Mouse (Mus musculus) spleen, postnatal 36 days (tissue): ENCODE data around the gene Ngly1.
"Not testable (repeated sequence)": the region's sequence is repeated elsewhere in the genome, so short reads cannot be mapped to it uniquely, and the experiment has no call there.

Experiments used
- DNase-seq, 2 experiments: peaks; one replicate each; pipeline ENCODE4 v3.0.0; 2022; ENCODE audit warnings: low spot score in 2 of 2, mixed read lengths in 1 of 2

Ngly1 gene

DNA sequence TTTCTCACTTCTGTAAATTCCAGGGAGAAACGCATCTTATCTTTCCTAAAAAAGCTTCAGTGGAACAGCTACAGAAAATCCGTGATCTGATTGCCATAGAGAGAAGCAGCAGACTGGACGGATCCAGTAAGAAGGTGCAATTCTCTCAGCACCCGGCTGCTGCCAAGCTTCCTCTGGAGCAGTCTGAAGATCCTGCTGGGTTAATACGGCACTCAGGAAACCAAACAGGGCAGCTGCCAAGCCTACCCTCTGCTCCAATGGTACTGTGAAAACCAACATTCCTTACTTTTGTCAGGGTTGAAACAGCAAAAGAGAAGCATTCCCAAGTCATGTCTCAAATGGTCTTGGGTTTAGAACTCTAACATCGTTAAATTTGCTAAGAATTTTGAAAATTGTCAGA lies 11.5 kb downstream of the Ngly1 start:
- DNase-seq, result no peak

DNA sequence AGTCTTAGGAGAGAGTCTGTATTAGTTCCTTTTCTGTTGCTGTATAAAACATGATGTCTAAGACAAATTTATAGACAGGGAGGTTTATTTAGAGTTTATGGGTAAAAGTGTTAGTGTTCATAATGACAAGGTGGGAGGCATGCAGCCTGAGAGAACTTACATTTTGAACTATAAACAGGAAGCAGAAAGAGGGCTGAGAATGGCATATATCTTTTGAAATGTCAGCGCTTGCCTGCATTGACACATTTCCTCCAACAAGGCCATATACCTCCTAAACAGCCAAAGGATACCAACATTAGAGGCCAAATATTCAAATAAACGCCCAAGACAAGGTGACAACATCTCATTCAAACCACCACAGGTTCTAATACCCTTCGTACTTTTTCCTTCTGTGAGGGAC lies 12.8 kb downstream of the Ngly1 start:
- no peak for DNase-seq

DNA sequence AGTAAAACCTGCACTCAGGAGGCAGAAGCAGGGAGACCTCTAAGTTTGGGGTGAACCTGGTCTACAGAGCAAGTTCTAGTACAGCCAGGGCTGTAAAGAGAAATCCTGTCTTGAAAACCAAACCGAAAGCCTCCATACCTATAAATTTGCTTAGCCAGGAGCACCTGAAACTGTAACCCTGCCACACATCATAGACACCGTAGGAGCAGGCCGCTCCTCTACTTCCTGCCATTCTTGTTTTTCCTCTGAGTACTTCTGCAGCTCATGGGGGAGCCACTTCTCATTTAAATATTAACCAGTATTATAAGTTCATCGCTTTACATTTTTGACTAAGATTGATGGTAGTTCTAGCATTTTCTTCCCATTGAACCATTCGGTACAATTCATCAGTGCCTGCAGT lies 17.9 kb downstream of the Ngly1 start:
- no peak for DNase-seq

DNA sequence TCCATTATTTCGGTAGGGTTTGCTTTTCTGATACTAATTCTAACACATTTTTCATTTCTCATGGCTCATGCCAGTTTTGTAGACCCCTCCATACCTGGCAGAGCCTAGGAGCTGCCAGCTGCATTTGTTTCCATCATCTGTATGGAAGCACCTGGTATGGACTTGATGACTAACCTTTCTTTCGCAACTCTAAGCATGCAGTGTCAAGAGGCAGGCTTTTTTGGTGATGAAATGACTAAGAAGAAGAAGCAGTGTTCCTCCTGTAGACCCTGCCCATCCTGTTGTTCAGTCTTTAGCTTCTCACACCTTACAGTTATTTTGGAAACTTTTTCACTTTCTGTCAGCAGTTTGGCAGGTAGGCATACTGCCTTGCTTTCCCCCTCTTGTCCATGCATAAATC lies 20.7 kb downstream of the Ngly1 start:
- no peak for DNase-seq

DNA sequence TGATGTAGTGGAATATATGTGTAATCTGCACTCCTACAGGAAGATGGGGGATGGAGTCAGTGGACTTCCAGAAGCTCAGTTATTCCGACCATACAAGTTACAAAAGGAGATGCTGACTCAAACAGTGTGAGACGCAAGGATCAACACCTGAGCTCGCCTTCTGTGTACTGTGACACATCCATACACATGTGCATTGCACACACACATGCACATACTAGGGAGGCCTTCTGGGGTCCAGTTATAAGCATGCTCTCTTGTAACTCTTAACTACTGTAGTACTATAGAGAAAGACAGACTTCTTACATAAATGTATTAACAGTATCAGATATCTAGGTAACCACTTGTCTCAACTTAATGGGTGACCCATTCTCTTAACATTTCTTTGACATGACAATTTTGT lies 24.6 kb downstream of the Ngly1 start:
- no peak for DNase-seq

DNA sequence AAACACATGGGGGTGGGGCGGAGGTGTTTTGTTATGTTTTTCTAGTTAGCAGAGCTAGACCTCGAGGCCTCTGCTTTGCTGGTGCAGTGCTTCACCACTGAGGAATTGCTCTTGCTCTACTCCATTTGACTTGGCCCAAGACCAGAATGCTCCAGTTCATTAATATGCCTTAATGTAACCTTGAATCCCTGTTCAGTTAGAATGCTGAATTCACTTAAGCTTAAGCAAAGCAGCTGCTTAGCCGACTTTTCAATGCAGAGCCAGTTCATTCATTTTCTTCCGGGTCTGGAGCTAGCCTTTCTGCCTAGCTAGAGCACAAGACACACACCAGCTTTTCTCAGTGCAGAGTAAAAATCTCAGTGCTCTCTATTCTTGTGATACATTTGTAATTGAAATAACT lies 30.1 kb downstream of the Ngly1 start:
- no peak for DNase-seq

DNA sequence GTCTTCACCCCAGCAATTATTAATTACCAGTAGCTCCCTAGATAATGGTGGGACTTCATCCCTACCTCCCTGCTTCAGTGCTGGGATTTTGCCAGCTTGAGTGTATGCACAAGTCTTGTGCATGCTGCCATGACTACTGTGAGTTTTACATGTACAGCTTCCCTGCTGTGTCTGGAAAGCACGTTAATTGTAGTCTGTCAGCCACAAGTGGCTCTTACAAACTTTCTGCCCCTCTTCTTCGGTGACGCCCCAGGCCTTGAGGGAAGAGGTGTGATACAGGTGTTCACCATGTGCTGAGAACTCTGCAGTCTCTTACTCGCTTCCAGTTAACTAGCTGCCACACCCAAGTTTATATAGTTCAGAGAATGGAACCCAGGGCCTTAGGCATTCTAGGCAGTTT lies 34.9 kb downstream of the Ngly1 start:
- DNase-seq, result no peak

GRCm38 (mm10) chr14:16292371-16292770 lies 43.3 kb downstream of the Ngly1 start:
- DNase-seq, result no peak

- no peak for DNase-seq
These were observed 43.9 kb downstream of the Ngly1 start for GRCm38 (mm10) chr14:16293015-16293414.

- no peak for DNase-seq
These were observed 44.8 kb downstream of the Ngly1 start for GRCm38 (mm10) chr14:16293921-16294320.

DNA sequence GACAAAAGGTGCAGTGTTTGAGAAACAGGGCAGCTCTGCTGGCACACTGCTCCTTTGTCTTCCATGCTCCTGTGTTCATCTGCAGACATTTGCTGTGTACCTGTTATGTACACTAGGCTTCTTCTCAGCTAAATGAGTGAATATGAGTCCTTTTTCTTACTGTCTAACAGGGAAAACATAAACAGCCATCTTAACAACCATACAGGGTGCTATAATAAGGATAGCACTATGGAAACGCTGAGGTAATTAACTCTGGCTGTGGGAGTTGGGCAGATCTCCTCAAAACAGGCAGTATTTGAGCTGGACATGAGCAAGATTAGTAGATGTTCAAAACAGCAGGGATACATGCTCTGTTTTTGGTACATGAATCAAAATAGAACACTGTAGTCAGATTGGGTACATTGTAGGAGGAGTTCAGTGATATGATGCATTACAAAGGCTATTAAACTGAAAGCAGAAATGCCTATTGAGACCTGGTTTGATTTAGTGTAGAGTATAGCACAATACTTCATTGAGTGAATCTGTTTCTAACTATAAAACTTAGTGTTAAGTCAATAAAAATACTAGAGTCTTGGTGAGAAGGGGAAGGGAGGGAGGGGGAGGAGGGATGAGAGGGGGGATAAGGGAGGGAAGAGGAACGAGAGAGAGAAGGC lies 47.9 kb downstream of the Ngly1 start:
- no peak for DNase-seq

GRCm38 (mm10) chr14:16301735-16302134 lies 52.7 kb downstream of the Ngly1 start:
- DNase-seq, result no peak

GRCm38 (mm10) chr14:16302688-16303087 lies 53.6 kb downstream of the Ngly1 start:
- DNase-seq, result peak; percentile 53 to 57

DNA sequence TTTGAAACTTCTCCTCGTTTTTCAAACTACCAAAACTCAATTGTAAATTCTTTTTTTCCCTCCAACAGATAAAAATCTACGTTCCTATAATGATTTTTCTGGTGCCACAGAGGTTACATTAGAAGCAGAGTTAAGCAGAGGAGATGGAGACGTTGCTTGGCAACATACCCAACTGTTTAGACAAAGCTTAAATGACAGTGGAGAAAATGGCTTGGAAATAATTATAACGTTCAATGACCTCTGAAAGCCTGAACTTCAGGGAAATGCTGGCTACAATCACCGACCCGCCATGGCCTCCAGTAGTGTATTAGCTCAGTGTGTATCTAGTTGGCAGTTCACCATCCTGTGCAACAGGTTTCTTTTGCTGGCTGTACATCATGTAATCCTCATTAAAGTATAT lies 61.7 kb downstream of the Ngly1 start:
- no peak for DNase-seq

DNA sequence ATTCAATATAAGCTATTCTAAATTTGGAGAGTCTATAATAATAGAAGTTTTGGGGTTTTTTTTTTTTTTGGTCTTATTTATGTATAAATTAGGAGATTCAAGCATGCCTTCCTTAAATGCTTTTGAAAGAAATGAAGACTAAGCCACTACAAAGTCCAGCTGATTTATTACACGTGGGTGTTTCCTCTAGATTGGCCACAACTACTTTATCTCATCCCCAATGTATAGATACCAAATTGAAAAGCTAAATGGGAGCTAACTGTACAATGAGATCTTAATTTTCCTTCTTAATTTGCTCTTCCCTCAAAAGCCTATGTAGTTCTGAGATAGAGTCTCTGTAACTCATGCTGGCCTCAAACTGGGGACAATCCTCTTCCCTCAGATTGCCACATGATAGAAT lies 63.5 kb downstream of the Ngly1 start:
- DNase-seq, result no peak

- DNase-seq, result not testable (repeated sequence)
These were observed 64.0 kb downstream of the Ngly1 start for GRCm38 (mm10) chr14:16313073-16313472.

DNA sequence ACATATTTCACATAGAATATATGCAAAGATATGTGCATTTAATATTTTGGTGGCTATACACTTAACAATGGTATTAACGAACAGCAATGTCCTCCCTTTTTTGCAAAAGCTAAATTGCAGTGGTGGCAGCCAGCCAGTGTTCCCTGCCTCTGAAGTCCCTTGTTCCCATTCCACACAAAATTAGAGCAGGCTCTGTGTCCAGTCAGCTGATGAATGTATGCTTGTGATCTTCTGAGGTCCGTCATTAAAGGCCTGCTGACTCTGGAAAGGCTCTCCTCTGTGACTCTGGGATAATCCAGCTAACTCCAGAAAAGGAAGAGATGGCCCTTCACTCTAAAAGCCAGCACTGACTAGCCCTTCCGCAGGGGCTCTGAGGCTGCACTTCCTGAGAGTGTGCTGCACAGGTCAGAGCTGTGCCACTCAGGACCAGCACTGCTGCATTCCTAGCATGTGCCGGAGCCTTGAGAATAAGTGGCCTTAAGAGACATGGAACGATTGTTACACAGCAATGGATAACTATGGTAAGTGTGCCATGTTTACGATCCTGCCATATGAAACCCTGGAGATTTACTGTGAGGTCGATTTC lies 64.9 kb downstream of the Ngly1 start:
- no peak for DNase-seq

DNA sequence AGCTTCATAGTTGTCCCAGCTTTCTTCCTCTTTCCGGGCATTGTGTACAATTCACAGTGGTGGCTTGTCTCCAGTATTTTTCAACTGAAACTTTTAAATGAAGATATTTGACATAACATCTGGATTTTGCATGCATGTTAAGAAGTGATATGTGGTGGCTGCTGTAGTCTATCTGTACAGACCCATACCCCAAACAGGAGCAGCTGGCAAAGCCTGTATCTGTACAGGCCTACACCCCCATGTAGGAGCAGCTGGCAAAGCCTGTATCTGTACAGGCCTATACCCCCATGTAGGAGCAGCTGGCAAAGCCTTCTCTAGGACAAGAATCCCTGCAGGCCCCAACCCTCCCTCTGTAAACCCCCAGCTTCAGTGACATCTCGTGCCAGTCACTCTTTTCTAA lies 65.8 kb downstream of the Ngly1 start:
- no peak for DNase-seq

DNA sequence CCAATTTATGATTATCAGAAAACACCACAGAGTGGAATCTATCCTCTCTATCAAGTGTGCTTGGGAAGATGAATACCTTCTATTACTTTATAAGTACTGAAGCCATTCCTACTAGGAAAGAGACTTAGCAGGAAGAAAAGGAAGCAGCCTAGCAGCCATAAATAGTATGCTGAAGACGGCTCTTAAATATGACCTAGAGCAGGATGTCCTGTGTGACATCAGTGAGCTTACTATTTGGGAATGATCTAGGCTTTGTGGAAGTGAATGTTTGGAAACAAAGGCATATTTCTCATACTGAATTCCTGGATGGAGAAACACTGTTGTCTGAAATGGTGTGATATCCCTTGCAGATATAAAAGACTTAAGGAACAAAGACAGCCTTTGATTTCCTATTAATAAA lies 67.6 kb downstream of the Ngly1 start:
- no peak for DNase-seq

DNA sequence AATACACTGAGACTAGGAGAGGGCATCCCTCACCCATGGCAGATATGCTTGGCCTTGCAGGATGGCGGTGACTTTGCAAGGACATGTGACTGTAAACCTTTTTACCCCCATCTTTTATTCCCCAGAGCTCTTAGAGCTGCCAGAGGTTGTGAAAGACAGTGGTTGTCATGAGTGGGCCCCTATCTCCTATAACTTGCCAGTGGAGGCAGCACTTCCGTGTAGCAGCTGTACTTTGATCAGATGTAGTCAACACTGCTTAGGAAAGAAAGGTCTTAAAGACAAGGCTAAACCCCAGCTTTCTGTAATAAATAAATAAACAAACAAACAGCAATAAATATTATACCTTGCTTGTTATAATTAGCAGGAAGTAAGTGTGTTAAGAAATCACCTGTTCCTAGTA lies 70.7 kb downstream of the Ngly1 start:
- no peak for DNase-seq

GRCm38 (mm10) chr14:16324394-16324793 lies 75.3 kb downstream of the Ngly1 start:
- no peak for DNase-seq

DNA sequence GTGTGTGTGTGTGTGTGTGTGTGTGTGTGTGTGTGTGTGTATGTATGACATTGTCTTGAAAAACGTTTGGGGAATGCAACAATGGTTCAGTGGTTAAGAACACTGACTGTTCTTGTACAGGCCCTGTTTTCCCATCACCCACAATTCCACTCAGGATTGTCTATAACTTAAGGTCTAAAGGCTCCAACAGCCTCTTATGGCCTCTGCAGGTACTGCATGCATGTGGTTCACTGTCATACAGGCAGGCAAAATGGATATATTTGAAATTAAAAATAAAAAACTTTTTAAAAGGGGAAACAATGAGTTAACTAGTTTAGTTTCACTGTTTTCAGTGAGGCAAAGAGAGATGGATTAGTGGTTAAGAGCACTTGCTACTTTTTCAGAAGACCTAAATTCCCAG lies 76.1 kb downstream of the Ngly1 start:
- no peak for DNase-seq

GRCm38 (mm10) chr14:16328531-16328930 lies 79.5 kb downstream of the Ngly1 start:
- DNase-seq, result no peak

- DNase-seq, result no peak
These were observed 79.9 kb downstream of the Ngly1 start for GRCm38 (mm10) chr14:16328959-16329480.
